Mouse (Mus musculus): ENCODE measurements around the gene Svip. TPM values are rescaled to one million over a fixed set of nuclear protein-coding genes. Genes with fewer than 3 reads are reported as not detected.

Svip gene
- total RNA-seq, 1 experiment from 2014 or later, result 18.0 TPM

DNA sequence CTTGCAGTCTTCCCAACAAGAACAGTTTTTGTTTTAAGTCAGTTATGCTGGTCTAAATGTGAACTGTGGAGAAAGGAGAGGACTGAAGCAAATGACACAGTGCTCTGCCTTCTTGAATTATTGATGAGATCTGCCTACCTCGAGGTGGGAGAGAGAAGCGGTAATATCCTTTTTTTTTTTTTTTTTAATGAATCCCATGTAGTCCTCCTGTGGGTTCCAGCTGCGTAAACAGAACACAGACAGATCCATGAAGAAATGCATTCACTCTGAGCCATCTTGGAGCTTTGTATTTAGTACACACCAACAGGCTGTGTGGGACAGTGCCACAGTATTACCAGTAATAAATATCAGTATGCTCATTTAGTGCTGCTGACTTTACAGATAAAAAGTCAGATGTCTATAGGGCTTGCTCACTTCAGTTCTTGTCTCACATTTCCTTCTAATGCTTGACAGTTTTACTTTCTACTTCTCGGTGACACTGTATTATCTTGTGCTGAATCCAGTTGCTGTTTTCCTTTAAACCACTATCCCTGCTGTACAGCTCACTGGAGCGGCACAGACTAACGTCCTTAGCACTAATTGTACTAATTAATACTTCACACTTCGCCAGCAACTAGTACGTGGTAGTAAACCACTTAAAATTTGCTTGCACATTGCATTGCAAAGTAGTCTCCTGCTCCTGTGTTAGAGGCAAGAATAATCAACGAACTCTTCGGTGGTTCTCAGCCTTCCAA, 43.4 kb downstream of the Svip start:
- DNase-seq, result no peak

DNA sequence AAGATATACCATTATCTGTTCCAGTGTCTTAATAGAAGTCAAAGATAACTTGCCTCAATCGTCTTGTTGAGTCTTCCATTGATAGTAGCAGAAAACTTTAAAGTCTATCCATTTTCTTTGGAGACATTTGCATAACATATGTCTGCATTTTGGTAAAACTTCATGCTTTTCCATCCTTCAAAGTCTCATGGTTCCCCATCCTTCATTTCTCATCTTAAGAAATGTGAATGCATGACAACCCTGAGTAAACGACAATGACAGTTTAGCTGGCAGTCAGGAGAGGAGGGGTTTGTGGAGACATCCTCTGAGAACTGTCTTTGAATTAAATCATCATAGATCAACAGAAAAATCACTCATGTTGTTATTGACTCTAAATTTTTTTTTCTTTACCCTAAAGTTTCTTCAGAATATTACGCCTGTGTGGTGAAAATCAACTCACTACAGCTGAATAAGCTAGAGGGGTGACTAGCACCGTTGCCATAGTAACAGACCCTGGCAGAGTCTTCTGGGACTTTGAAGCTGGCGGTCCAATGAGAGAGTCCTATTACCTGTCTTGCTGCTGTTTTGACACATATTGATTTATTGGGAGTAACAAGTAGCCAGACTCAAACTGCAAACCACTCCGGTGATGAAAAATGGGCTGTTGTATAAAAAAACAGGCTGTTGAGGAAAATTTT, 45.0 kb downstream of the Svip start:
- no peak for DNase-seq

DNA sequence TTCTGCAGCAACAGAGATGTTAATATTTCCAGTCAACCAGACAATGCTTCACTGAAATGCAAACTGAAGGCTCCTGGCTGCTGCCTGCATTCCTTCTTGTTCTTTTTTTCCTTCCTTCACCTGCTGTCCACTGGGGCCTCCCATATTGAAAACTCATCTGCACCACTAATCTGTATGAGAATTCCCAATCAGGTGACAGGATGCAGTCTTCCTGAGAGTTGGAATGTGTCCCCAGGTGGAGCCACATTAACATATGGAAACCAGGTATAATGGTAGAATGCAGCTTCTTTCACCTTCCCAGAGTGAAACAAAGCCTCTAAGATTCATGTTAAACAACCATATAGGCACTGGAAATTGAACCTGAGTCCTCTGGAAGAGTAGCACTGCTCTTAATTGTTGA, 48.1 kb downstream of the Svip start:
- no peak for DNase-seq

DNA sequence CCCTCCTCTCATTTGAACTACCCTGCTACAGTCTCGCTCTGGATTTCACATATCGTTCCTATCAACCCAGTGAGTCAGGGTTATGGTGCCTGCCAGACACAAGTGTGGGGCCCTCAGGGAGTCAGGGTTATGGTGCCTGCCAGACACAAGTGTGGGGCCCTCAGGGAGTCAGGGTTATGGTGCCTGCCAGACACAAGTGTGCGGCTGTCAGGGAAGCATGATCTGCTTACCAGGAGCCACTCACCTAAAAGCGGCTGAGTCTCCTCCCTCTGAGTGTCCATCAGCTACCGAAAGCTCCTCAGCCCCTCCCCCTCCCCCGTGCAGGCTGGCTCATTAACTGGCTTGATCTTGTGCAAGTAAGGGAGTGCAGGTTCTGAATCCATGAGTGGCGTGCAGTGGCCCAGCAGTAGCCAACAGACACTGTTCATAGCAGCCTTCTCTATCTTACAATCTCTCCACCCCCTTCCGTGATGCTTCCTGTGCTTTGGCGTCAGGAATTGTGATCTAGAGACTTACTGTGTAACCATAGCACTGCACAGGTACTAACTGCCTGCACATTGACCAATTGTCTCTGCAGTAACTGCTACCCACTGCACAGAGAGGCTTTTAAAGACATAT, 50.3 kb downstream of the Svip start:
- peak; percentile 54 for DNase-seq

Other genes starting within 250 kb of the Svip start
- gene Gas2, start 144.0 kb downstream of the Svip start, total RNA-seq (2021), result 31.3 and 36.4 TPM in 2 replicates
- 8.6 and 9.2 TPM in 2 replicates for gene Fancf, start 143.8 kb downstream of the Svip start, total RNA-seq (2021)
- not detected in 2 replicates for gene 1700015G11Rik, start 9.7 kb upstream of the Svip start, total RNA-seq (2021)